Mouse (Mus musculus): ENCODE results near the gene Hoxa5.

- TF ChIP-seq CTCF (IDR thresholded peaks at IDR 0.05; ENCODE audit: control insufficient read depth, insufficient read depth, insufficient replicate concordance, low read depth, low read length) (no peak), POLR2A (IDR thresholded peaks at IDR 0.05; ENCODE audit: control insufficient read depth, low read depth, low read length) (no peak)
Measured at GRCm38 (mm10) chr6:52249826-52250225, 45.4 kb upstream of the Hoxa5 start.

Data from testis, adult 2 months (tissue).